Mouse (Mus musculus) heart, adult 2 months (tissue): ENCODE data around the gene Ablim2.
A peak's percentile ranks its signal among the peaks of the same experiment; 100 is the strongest.

Source experiments
- CTCF ChIP-seq: fragments of 200-600 bp; IDR thresholded peaks from 2 replicates; pipeline ENCODE4 v1.8.1; 2022; ENCODE audit warnings: antibody characterized with exemption, mild to moderate bottlenecking, moderate library complexity
- POLR2A ChIP-seq: fragments of 200-500 bp; IDR thresholded peaks from 2 replicates; pipeline ENCODE4 v1.6.1; 2011; ENCODE audit warnings: mild to moderate bottlenecking, low read depth, low read length, control low read depth; ENCODE audit not compliant: insufficient read depth

- TF ChIP-seq POLR2A: no peak
- TF ChIP-seq CTCF: peak; percentile 69
Observed at GRCm38 (mm10) chr5:35884262-35884661, 126.6 kb downstream of the Ablim2 start.
